Mouse (Mus musculus): ENCODE data around the gene Adam6a.
"Not testable (repeated sequence)": the region's sequence is repeated elsewhere in the genome, so short reads cannot be mapped to it uniquely, and the experiment has no call there.

- TF ChIP-seq FLI1 (IDR thresholded peaks at IDR 0.05; ENCODE audit: low read length); GATA1 (IDR thresholded peaks at IDR 0.05; ENCODE audit: borderline replicate concordance, low read length): not testable (repeated sequence)
Observed at GRCm38 (mm10) chr12:113543608-113544007, at the start of gene Adam6a.

Measured in megakaryocyte, embryonic 14.5 days (primary cell).